Mouse (Mus musculus): ENCODE measurements around the gene Cacnb4.

DNA sequence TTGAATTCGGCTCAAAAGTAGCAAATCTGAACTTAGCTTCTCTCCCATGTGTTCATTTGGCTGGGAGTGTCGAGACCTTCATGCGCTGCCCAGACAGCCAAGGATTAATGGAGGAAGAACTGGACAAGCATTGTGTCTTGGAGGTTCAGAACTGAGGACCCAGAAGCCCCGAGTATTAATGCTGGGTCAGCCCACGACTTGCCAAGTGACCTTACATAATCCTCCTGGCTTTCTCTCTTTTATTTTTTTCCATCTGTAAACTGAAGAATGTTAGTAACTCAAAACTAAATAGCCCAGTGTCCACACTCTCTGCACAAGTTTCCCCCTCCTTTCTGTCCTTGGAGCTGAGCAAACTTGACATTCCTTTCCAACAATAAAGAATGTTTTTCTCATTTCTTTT is 95.9 kb downstream of the Cacnb4 start:
- TF ChIP-seq CHD1 (IDR thresholded peaks at IDR 0.05; ENCODE audit: low read depth, low read length) (no peak), TCF12 (IDR thresholded peaks at IDR 0.05; ENCODE audit: low read depth, low read length) (no peak), RAD21 (IDR thresholded peaks at IDR 0.05; ENCODE audit: low read depth, low read length) (no peak), ZNF384 (IDR thresholded peaks at IDR 0.05; ENCODE audit: low read depth, low read length) (no peak)

Measured in MEL (cell line).